Mouse (Mus musculus): ENCODE measurements around the gene 9430097D07Rik.

DNA sequence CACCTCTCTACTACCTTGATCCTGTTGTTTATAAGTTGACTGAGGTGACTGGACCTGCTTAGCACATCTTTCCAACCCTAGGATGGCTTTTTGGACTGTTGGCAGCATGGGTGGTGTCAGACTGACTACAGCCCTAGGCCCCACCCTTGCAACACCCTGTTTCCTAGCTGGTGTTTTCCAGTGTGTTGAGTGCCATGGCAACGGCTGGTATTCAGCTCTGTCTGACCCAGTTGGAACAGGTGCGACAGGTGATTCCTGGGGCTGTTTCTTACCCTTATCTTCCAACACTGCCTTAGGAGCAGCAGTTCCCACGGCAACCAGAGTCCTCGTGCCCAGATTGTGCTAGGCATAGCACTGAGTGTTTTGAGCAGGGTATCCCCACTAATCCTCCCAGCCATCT lies 37.0 kb downstream of the 9430097D07Rik start:
- TF ChIP-seq EP300 (IDR thresholded peaks at IDR 0.05; ENCODE audit: low read depth) (no peak), CTCF (IDR thresholded peaks at IDR 0.05; ENCODE audit: low read depth) (no peak)

All from liver, postnatal 0 days (tissue).